Mouse (Mus musculus): ENCODE measurements around the gene Tatdn2. TPM values are rescaled to one million over a fixed set of nuclear protein-coding genes. Genes with fewer than 3 reads are reported as not detected.

The Tatdn2 gene
- 21.0 TPM for polyA plus RNA-seq (2012; fragmentation: generic; extraction: Trizol)

DNA sequence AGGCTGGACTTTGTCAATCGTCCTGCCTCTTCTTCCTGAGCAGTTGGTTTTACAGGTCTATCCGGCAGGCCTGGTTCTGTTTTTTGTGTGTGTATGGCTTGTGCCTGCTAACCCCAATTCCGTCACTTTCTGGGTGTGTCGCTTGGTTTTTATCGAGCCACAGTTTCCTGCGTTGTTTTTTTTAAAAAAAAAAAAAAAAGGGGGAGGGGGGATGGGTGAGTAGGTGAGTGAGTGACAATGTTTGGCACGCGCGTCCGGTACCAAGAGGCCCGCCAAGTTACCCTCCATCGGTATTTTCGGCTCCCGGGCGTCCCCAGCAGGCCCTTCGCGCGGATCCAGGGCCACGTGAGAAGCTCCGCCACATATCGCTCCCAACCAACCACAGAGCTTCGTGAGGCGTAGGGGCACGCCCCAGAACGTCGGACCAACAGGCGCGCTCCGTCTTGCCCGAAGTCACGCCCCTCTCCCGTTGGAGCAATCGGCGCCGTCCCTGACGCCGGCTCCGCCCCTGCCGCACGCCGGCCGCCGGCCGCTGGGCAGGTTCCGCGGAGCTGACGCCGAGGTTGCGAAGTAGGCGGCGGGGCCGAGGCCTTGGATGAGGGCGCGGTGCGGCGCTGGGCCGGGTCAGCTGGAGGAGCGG is at the start of gene Tatdn2:
Tatdn2 (plus strand) TSS at position 469 of the 640 bp plus-strand sequence.
- H3K79me2 ChIP-seq (ENCODE audit: control insufficient read depth, insufficient read depth) = peaks cover 61% of the 10 kb centered on the region
- H3K4me3 ChIP-seq = peak within 1 kb of the TSS; percentile 69
- TF ChIP-seq CEBPB (IDR thresholded peaks at IDR 0.05; ENCODE audit: insufficient read depth, poor library complexity, severe bottlenecking) (no peak), MYOG (IDR thresholded peaks at IDR 0.05; ENCODE audit: control insufficient read depth in 1 of 3, insufficient read depth in 1 of 3, insufficient read length in 2 of 3, low read depth in 2 of 3) (peak in 1 of 3 experiments; percentile 18), USF1 (IDR thresholded peaks at IDR 0.05; ENCODE audit: low read depth) (peak; percentile 72), TCF12 (IDR thresholded peaks at IDR 0.05; ENCODE audit: insufficient read depth, poor library complexity, severe bottlenecking) (no peak), POLR2A (IDR thresholded peaks at IDR 0.05; ENCODE audit: insufficient read length, low read depth) (peak; percentile 94), REST (IDR thresholded peaks at IDR 0.05; ENCODE audit: insufficient read depth, insufficient read length) (no peak), TCF3 (IDR thresholded peaks at IDR 0.05; ENCODE audit: insufficient read length, low read depth) (no peak), E2F4 (IDR thresholded peaks at IDR 0.05; ENCODE audit: insufficient read depth) (no peak), POLR2AphosphoS2 (IDR thresholded peaks at IDR 0.05; ENCODE audit: insufficient read length, low read depth) (peak; percentile 91), MYOD1 (IDR thresholded peaks at IDR 0.05; ENCODE audit: control insufficient read depth in 1 of 3, insufficient read length in 2 of 3, low read depth in 2 of 3) (peak in 1 of 3 experiments; percentile 28)
- no peaks in the 10 kb centered on the region for H3K27me3 ChIP-seq (ENCODE audit: control insufficient read depth, insufficient read depth, insufficient read length)
- H3K4me2 ChIP-seq (ENCODE audit: low read depth) = peak within 1 kb of the TSS; percentile 85
- H3K36me3 ChIP-seq (ENCODE audit: control insufficient read depth, insufficient read depth) = peaks cover 13% of the 10 kb centered on the region
- peak within 1 kb of the TSS; percentile 100 for H3ac ChIP-seq (ENCODE audit: control insufficient read depth, insufficient read length)

DNA sequence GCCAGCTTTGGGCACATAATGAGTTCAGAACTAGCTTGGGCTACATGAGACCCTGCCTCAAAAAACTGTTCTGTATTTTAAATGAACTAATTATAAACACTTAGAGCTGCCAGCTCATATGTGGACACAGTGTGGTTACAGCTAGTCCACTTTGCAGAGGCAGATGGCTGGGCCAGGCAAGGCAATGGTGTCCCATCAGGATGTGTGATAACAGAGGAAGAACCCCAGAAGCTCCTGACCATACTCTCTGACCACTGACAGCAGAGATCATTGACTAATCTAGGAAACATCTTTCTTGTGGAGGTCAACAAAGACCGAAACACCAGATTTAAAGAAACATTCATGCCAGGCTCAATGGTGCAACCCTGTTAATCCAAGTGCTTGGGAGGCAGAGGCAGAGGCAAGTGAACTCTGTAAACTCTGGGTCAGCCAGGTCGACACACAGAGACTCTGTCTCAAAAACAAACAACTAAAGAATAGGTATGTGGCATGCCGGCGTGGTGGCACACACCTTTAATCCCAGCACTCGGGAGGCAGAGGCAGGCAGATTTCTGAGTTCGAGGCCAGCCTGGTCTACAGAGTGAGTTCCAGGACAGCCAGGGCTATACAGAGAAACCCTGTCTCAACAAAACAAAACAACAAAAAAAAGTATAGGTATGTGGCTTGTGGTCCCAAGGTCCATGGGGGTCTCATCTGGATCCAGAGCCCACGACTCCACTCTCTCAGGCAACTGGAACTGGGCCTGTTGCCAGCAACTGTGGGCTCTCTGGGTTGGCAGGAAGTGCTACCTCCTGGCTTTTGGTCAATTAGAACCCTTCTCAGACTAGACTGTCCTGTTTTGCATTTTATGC is 47.3 kb upstream of the Tatdn2 start:
- Histone ChIP-seq H3K36me3 (ENCODE audit: control insufficient read depth, insufficient read depth) (no peaks in the 10 kb centered on the region), H3ac (ENCODE audit: control insufficient read depth, insufficient read length) (no peak overlapping the region), H3K4me2 (ENCODE audit: low read depth) (no peak overlapping the region), H3K79me2 (ENCODE audit: control insufficient read depth, insufficient read depth) (no peaks in the 10 kb centered on the region), H3K4me3 (no peak overlapping the region), H3K27me3 (ENCODE audit: control insufficient read depth, insufficient read depth, insufficient read length) (no peaks in the 10 kb centered on the region)
- no peak for TF ChIP-seq E2F4 (IDR thresholded peaks at IDR 0.05; ENCODE audit: insufficient read depth)
- TF ChIP-seq USF1 (IDR thresholded peaks at IDR 0.05; ENCODE audit: low read depth) = no peak
- TF ChIP-seq TCF12 (IDR thresholded peaks at IDR 0.05; ENCODE audit: insufficient read depth, poor library complexity, severe bottlenecking) = no peak
- TF ChIP-seq CEBPB (IDR thresholded peaks at IDR 0.05; ENCODE audit: insufficient read depth, poor library complexity, severe bottlenecking) = no peak
- TF ChIP-seq MAX (IDR thresholded peaks at IDR 0.05; ENCODE audit: low read depth) = no peak
- no peak for TF ChIP-seq POLR2AphosphoS2 (IDR thresholded peaks at IDR 0.05; ENCODE audit: insufficient read length, low read depth)
- TF ChIP-seq MYOD1 (IDR thresholded peaks at IDR 0.05; ENCODE audit: control insufficient read depth in 1 of 3, insufficient read length in 2 of 3, low read depth in 2 of 3) = no peak
- no peak for TF ChIP-seq SRF (IDR thresholded peaks at IDR 0.05; ENCODE audit: control insufficient read depth, insufficient read length, low read depth)
- TF ChIP-seq POLR2A (IDR thresholded peaks at IDR 0.05; ENCODE audit: insufficient read length, low read depth) = no peak
- no peak for TF ChIP-seq TCF3 (IDR thresholded peaks at IDR 0.05; ENCODE audit: insufficient read length, low read depth)
- no peak for TF ChIP-seq REST (IDR thresholded peaks at IDR 0.05; ENCODE audit: insufficient read depth, insufficient read length)
- TF ChIP-seq MYOG (IDR thresholded peaks at IDR 0.05; ENCODE audit: control insufficient read depth in 1 of 3, insufficient read depth in 1 of 3, insufficient read length in 2 of 3, low read depth in 2 of 3) = no peak

DNA sequence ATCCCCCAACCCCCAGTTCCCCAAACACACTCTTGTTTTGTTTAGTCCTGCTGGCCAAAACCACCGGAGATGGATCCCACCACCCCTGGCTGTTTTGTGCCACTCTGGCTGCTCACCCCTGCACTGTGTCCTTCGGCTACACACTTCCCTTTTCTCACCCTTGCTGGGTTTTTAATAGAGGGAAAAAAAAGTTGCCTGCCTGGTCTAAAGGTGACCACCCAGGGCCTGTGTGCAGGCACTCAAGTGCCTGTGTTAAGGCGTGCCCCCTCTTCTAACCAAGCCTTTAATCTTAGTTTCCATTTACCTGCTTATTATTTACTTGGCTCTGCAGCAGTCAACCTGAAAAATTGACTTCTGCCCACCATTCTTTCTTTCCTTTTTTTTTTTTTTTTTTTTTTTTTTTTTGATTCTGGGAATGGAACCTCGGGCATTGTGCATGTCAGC is 46.6 kb upstream of the Tatdn2 start:
- H3ac ChIP-seq (ENCODE audit: control insufficient read depth, insufficient read length) = no peak overlapping the region
- H3K4me3 ChIP-seq = no peak overlapping the region
- H3K4me2 ChIP-seq (ENCODE audit: low read depth) = no peak overlapping the region
- TF ChIP-seq MAX (IDR thresholded peaks at IDR 0.05; ENCODE audit: low read depth) (no peak), REST (IDR thresholded peaks at IDR 0.05; ENCODE audit: insufficient read depth, insufficient read length) (no peak), MYOD1 (IDR thresholded peaks at IDR 0.05; ENCODE audit: control insufficient read depth in 1 of 3, insufficient read length in 2 of 3, low read depth in 2 of 3) (no peak), USF1 (IDR thresholded peaks at IDR 0.05; ENCODE audit: low read depth) (no peak), TCF3 (IDR thresholded peaks at IDR 0.05; ENCODE audit: insufficient read length, low read depth) (no peak), E2F4 (IDR thresholded peaks at IDR 0.05; ENCODE audit: insufficient read depth) (no peak), POLR2AphosphoS2 (IDR thresholded peaks at IDR 0.05; ENCODE audit: insufficient read length, low read depth) (no peak), POLR2A (IDR thresholded peaks at IDR 0.05; ENCODE audit: insufficient read length, low read depth) (no peak), TCF12 (IDR thresholded peaks at IDR 0.05; ENCODE audit: insufficient read depth, poor library complexity, severe bottlenecking) (no peak), CEBPB (IDR thresholded peaks at IDR 0.05; ENCODE audit: insufficient read depth, poor library complexity, severe bottlenecking) (no peak)
- no peaks in the 10 kb centered on the region for H3K36me3 ChIP-seq (ENCODE audit: control insufficient read depth, insufficient read depth)
- no peaks in the 10 kb centered on the region for H3K27me3 ChIP-seq (ENCODE audit: control insufficient read depth, insufficient read depth, insufficient read length)
- no peaks in the 10 kb centered on the region for H3K79me2 ChIP-seq (ENCODE audit: control insufficient read depth, insufficient read depth)

DNA sequence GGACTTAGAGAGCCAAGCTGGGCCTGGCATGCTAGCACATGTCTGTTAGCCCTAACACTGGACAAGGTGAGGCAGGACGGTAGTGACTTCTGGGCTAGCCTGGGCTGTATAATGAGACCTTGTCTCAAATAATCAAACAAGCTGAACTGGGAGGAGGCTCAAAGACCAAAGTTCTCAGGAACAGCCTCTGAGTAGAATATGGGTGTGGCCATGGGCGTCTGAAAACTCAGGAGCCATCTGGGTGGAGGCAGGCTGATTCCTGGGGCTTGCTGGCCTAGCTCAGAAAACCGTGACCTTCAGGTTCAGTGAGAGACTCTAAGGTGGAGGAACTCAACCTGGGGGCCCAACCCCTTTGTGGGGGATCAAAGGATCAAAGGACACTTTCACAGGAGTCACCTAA is 45.2 kb upstream of the Tatdn2 start:
- H3ac ChIP-seq (ENCODE audit: control insufficient read depth, insufficient read length) = no peak overlapping the region
- H3K36me3 ChIP-seq (ENCODE audit: control insufficient read depth, insufficient read depth) = no peaks in the 10 kb centered on the region
- no peaks in the 10 kb centered on the region for H3K27me3 ChIP-seq (ENCODE audit: control insufficient read depth, insufficient read depth, insufficient read length)
- H3K79me2 ChIP-seq (ENCODE audit: control insufficient read depth, insufficient read depth) = no peaks in the 10 kb centered on the region
- H3K4me2 ChIP-seq (ENCODE audit: low read depth) = no peak overlapping the region
- no peak overlapping the region for H3K4me3 ChIP-seq
- no peak for TF ChIP-seq MYOD1 (IDR thresholded peaks at IDR 0.05; ENCODE audit: control insufficient read depth in 1 of 3, insufficient read length in 2 of 3, low read depth in 2 of 3)
- TF ChIP-seq TCF12 (IDR thresholded peaks at IDR 0.05; ENCODE audit: insufficient read depth, poor library complexity, severe bottlenecking) = no peak
- TF ChIP-seq MAX (IDR thresholded peaks at IDR 0.05; ENCODE audit: low read depth) = no peak
- no peak for TF ChIP-seq POLR2AphosphoS2 (IDR thresholded peaks at IDR 0.05; ENCODE audit: insufficient read length, low read depth)
- TF ChIP-seq POLR2A (IDR thresholded peaks at IDR 0.05; ENCODE audit: insufficient read length, low read depth) = no peak
- TF ChIP-seq E2F4 (IDR thresholded peaks at IDR 0.05; ENCODE audit: insufficient read depth) = no peak
- no peak for TF ChIP-seq SRF (IDR thresholded peaks at IDR 0.05; ENCODE audit: control insufficient read depth, insufficient read length, low read depth)
- no peak for TF ChIP-seq USF1 (IDR thresholded peaks at IDR 0.05; ENCODE audit: low read depth)
- TF ChIP-seq MYOG (IDR thresholded peaks at IDR 0.05; ENCODE audit: control insufficient read depth in 1 of 3, insufficient read depth in 1 of 3, insufficient read length in 2 of 3, low read depth in 2 of 3) = no peak
- no peak for TF ChIP-seq REST (IDR thresholded peaks at IDR 0.05; ENCODE audit: insufficient read depth, insufficient read length)
- no peak for TF ChIP-seq CEBPB (IDR thresholded peaks at IDR 0.05; ENCODE audit: insufficient read depth, poor library complexity, severe bottlenecking)
- TF ChIP-seq TCF3 (IDR thresholded peaks at IDR 0.05; ENCODE audit: insufficient read length, low read depth) = no peak
